ENCODE assay signal across 10 mouse cellular contexts in the genomic region with DNA sequence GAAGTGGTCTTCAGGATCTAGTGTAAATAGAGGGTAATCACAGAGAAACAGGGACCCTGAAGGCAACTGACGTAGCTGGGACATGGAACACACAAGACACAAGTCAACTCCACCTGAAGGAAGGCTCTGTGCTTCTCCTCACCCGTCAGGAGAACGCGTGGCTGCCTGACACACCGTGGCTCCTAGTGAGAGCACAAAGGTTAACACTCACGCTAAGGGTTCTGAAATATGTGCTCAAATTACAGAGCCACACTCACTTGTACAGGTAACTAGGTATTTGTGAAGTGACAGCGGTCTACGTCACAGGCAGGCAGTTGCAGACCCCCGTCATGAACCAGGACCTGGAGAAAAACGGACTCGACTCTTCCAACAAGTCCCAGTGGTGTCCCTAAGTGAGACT. TPM values are rescaled to one million over a fixed set of nuclear protein-coding genes. Genes with fewer than 3 reads are reported as not detected.
DNase-seq lines count a peak whose midpoint lies in the region; ATAC-seq and TF ChIP-seq lines count a peak whose summit lies in the region.
"Had no signal": no experiment of that assay in that cellular context is flagged by ENCODE, and none has a peak within 500 bp of the region (broad histone marks: within the 10 kb centered on the region; RNA-seq: fewer than 3 reads in every experiment).

No protein-coding gene starts in this region.

- no peak overlapping the region for H3K4me3 ChIP-seq in left cerebral cortex, adult 2 months
- no peak overlapping the region for H3K4me3 ChIP-seq in forebrain, embryonic 13.5 days
- H3K4me3 ChIP-seq in forebrain, embryonic 16.5 days (replicated peaks; ENCODE audit: low read length), result no peak overlapping the region
- no peak overlapping the region for H3K4me3 ChIP-seq in midbrain, embryonic 15.5 days

- H3K9ac ChIP-seq in forebrain, embryonic 13.5 days, result no peak overlapping the region
- no peak overlapping the region for H3K9ac ChIP-seq in forebrain, embryonic 16.5 days (replicated peaks; ENCODE audit: low read depth, low read length)
- no peak overlapping the region for H3K9ac ChIP-seq in midbrain, embryonic 15.5 days

- no peak for ATAC-seq in forebrain, embryonic 13.5 days
- ATAC-seq in forebrain, embryonic 16.5 days, result no peak
- ATAC-seq in midbrain, embryonic 15.5 days (replicated peaks), result no peak

- 92% methylated on average over 11 of the region's 11 CpGs for WGBS in forebrain, embryonic 13.5 days
- 89% methylated on average over 11 of the region's 11 CpGs for WGBS in forebrain, embryonic 16.5 days
- WGBS in midbrain, embryonic 15.5 days, result 89% methylated on average over 11 of the region's 11 CpGs

- no peaks in the 10 kb centered on the region for H3K27me3 ChIP-seq in forebrain, embryonic 13.5 days
- H3K27me3 ChIP-seq in forebrain, embryonic 16.5 days (replicated peaks; ENCODE audit: control insufficient read depth, insufficient read depth, low read length), result no peaks in the 10 kb centered on the region
- H3K27me3 ChIP-seq in midbrain, embryonic 15.5 days (replicated peaks), result no peaks in the 10 kb centered on the region

- peaks cover 43% of the 10 kb centered on the region for H3K4me1 ChIP-seq in forebrain, embryonic 13.5 days
- H3K4me1 ChIP-seq in forebrain, embryonic 16.5 days (replicated peaks; ENCODE audit: control insufficient read depth, insufficient read depth, low read length), result peaks cover 19% of the 10 kb centered on the region
- H3K4me1 ChIP-seq in midbrain, embryonic 15.5 days, result peaks cover 45% of the 10 kb centered on the region

- intact Hi-C loops in left cerebral cortex, adult 2 months (cut with DNase I), result no loop called here

- H3K36me3 ChIP-seq in forebrain, embryonic 13.5 days (ENCODE audit: poor library complexity, severe bottlenecking), result 0 out of 2 replicates have a peak, but pooled peaks cover 4% of the 10 kb centered on the region
- H3K36me3 ChIP-seq in forebrain, embryonic 16.5 days (ENCODE audit: control insufficient read depth, insufficient read depth), result no peaks in the 10 kb centered on the region
- H3K36me3 ChIP-seq in midbrain, embryonic 15.5 days (replicated peaks), result no peaks in the 10 kb centered on the region

- DNase-seq in left cerebral cortex, adult 2 months (ENCODE audit: extremely low spot score in 1 of 2, low spot score in 2 of 2), result no peak
- no peak for DNase-seq in left cerebral cortex, adult 9 months (ENCODE audit: low spot score in 2 of 2)
- no peak for DNase-seq in urinary bladder, postnatal 4 days (ENCODE audit: low spot score in 2 of 2)
- DNase-seq in ovary, postnatal 36 days (ENCODE audit: low spot score), result no peak
- DNase-seq: cerebellum, adult 11 months; right cerebral cortex, adult 18-20 months had no signal

- TF ChIP-seq CTCF in left cerebral cortex, adult 2 months (IDR thresholded peaks at IDR 0.05), result no peak

- no peaks in the 10 kb centered on the region for H3K9me3 ChIP-seq in forebrain, embryonic 13.5 days (replicated peaks)
- no peaks in the 10 kb centered on the region for H3K9me3 ChIP-seq in forebrain, embryonic 16.5 days (ENCODE audit: control insufficient read depth, low read length)
- H3K9me3 ChIP-seq in midbrain, embryonic 15.5 days, result no peaks in the 10 kb centered on the region

- H3K4me2 ChIP-seq in forebrain, embryonic 13.5 days, result peak overlapping the region; percentile 8; the same call in 1 of the 2 replicates
- H3K4me2 ChIP-seq in forebrain, embryonic 16.5 days (ENCODE audit: low read length), result no peak overlapping the region
- H3K4me2 ChIP-seq in midbrain, embryonic 15.5 days, result peak overlapping the region; percentile 31; the same call in 1 of the 2 replicates

- H3K27ac ChIP-seq in left cerebral cortex, adult 2 months, result peak overlapping the region; percentile 24; the same call in 1 of the 2 replicates
- no peak overlapping the region for H3K27ac ChIP-seq in forebrain, embryonic 13.5 days
- peak overlapping the region; percentile 24; the same call in 1 of the 2 replicates for H3K27ac ChIP-seq in forebrain, embryonic 16.5 days (ENCODE audit: low read length)
- H3K27ac ChIP-seq in midbrain, embryonic 15.5 days, result peak overlapping the region; percentile 71

RNA-seq across cellular contexts. Expression of a gene that starts 24.5 kb away (rescaled TPM):
- total RNA-seq in left cerebral cortex, adult 2 months (2021), result 100 to 1,000 TPM; 137 to 142 TPM
- polyA plus RNA-seq in forebrain, embryonic 13.5 days (2015; fragmentation: Nextera tagmentation; extraction: Ambion mirVana), result 25.1 and 34.0 TPM in 2 replicates
- polyA plus RNA-seq in forebrain, embryonic 16.5 days (2015; fragmentation: Nextera tagmentation; extraction: Ambion mirVana), result 33.6 and 39.9 TPM in 2 replicates
- polyA plus RNA-seq in midbrain, embryonic 15.5 days (2015; fragmentation: Nextera tagmentation; extraction: Ambion mirVana), result 44.7 and 44.9 TPM in 2 replicates

RNA-seq across cellular contexts. Expression of a gene that starts 53.6 kb away (rescaled TPM):
- 1 to 10 TPM; 1.3 to 2.8 TPM for total RNA-seq in left cerebral cortex, adult 2 months (2021)
- 0.35 and 1.0 TPM in 2 replicates for polyA plus RNA-seq in forebrain, embryonic 13.5 days (2015; fragmentation: Nextera tagmentation; extraction: Ambion mirVana)
- polyA plus RNA-seq in forebrain, embryonic 16.5 days (2015; fragmentation: Nextera tagmentation; extraction: Ambion mirVana), result 1.3 and 4.5 TPM in 2 replicates
- polyA plus RNA-seq in midbrain, embryonic 15.5 days (2015; fragmentation: Nextera tagmentation; extraction: Ambion mirVana), result 3.2 and 3.5 TPM in 2 replicates
- polyA plus RNA-seq: liver, embryonic 16.5 days had no signal
